Mouse (Mus musculus) ovary, postnatal 14 days (tissue): ENCODE measurements at regions not wholly inside any gene's neighbourhood (a gene's known extent, or its start where the extent isn't known, plus 50 kb on each side); places are given as distances from the start of the nearest gene placed in this dataset.
"Not testable (repeated sequence)": the region's sequence is repeated elsewhere in the genome, so short reads cannot be mapped to it uniquely, and the experiment has no call there.

Experiments
- DNase-seq: peaks from one replicate; pipeline ENCODE4 v3.0.0; 2022; ENCODE audit warnings: low spot score

DNA sequence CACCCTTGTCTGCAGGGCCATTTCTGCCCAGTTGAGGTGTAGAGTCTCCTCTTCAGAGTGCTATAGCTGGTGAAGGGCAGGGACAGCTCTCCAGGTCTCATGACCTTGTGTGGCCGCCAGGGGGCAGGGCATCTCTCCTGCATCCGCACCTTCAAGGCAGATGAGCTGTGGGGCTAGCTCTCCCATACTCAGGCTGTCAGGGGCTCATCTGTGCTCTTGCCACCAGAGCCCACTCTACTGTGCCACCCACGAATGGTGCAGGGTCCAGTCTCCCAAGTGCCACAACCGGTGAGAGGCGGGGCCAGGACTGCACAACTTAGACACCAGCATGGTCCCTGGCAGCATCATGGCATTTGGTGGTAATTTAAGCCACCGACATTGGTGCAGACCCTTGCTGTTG lies 111.3 kb downstream of the Syt10 start:
- peak; percentile 10 for DNase-seq

DNA sequence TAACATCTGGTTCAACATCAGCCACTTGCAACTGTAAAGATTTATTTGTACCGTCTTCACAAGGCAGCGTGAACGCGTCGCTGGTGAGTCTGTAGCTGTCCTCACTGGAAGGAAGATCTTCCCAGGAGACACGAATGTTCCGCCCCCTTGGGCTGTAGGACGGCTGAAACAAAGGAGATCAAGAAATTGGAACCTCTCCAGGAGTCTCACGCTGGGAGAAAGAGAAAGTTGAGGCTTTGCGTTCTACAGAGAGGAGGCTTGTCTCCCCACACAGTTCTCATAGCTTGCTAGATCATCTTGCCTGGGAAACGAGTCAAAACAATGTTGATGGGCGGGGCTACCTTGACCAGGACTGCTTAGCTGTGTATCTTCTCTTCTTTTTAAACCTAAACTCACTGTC lies 117.3 kb downstream of the Syt10 start:
- no peak for DNase-seq

DNA sequence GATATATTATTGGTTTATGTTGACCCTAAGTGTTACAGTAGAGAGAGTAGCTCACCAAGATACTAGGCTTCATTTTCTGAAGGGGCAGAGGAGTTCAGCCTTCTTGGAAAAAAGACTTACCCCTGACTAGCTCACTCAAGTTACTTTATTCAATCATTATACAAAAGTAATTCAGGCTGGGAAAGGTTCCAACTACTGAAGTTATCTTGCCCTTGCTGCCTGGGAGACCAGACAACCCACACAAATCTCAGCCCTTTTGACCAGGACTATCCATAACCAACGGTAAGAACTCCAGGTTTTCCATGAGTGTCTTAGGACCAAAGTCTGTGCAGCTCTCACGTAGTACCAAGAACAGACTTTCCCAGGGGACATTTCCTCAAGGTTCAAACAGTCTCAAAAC lies 105.5 kb upstream of the Rabl2 start:
- no peak for DNase-seq

DNA sequence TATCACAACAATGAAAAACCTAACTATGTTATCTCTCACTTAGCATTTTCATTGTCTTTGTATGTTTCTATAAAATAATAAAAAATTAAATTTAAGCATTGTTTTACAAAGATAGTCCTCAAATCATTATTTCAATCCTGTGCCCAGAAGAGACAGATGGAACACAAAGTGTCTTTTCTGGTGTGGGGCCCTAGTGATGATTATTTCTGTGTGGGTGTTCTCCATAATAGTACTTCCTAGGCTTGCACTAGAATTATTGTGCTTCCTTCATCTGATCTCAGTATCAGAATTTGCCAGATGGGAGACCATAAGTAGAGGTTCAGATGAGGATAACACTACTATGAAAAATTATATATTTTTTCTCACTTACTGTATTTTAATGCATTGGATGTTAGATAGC lies 84.6 kb upstream of the Rabl2 start:
- no peak for DNase-seq

DNA sequence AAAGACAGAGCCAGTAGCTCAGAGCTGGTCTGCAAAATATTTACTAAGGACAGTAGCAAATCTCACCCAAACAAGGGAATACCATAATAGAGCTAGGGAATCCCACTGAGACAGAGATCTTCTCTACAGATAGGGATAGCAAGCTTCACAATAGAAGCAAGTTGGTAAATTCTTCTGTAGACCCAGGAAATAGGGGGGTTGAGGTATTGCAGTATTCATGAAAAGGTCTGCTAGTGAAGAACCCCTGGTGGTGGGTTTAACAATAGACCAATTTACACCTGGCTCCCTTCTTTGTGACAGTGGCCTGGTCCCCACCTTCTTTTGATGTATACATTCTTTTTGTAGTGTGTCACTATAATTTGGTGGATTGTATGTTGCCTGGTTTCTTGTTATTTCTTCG lies 64.8 kb upstream of the Rabl2 start:
- DNase-seq: not testable (repeated sequence)
